Mouse (Mus musculus): ENCODE measurements around the gene Gtdc1. TPM values are rescaled to one million over a fixed set of nuclear protein-coding genes. Genes with fewer than 3 reads are reported as not detected.
"Not testable (repeated sequence)": the region's sequence is repeated elsewhere in the genome, so short reads cannot be mapped to it uniquely, and the experiment has no call there.

Gtdc1 gene
- polyA plus RNA-seq, 1 experiment from 2014 or later, result 13.6 TPM

DNA sequence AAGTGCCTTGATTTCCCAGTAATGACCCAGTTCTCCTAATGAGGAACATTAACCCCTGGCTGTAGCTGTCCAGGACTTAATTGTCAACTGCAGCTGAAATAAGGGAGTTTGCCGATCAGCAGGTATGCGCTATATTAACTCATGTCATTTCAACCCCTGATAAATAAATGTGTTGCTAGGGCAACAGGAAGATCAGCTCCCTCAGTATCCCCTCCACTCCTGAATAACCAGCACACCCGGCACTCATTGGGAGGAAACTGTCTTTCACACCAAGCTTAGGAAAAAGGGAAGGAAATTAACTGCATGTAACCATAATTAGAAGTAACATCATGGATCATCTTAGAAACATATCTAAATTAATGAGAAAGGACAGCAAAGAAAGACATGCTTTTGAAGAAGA is 302.3 kb downstream of the Gtdc1 start:
- H3K4me2 ChIP-seq (replicated peaks; ENCODE audit: low read depth, low read length), result no peak overlapping the region
- H3K9me3 ChIP-seq (ENCODE audit: control insufficient read depth, low read length), result no peaks in the 10 kb centered on the region
- no peak for ATAC-seq (ENCODE audit: low FRiP score, low TSS enrichment)
- H3K36me3 ChIP-seq (ENCODE audit: control insufficient read depth, insufficient read depth, low read length), result no peaks in the 10 kb centered on the region
- H3K4me3 ChIP-seq (ENCODE audit: low read length), result no peak overlapping the region
- no peaks in the 10 kb centered on the region for H3K4me1 ChIP-seq (ENCODE audit: control insufficient read depth, insufficient read depth, low read length)
- no peak overlapping the region for H3K9ac ChIP-seq (ENCODE audit: low read depth, low read length)
- no peak overlapping the region for H3K27ac ChIP-seq (ENCODE audit: low read depth, low read length)
- WGBS, result 80% methylated on average over 3 of the region's 3 CpGs
- no peaks in the 10 kb centered on the region for H3K27me3 ChIP-seq (ENCODE audit: control insufficient read depth, insufficient read depth, low read length)

- no peaks in the 10 kb centered on the region for H3K9me3 ChIP-seq (ENCODE audit: control insufficient read depth, low read length)
- WGBS, result 96% methylated on average over 3 of the region's 3 CpGs
These were observed 305.0 kb downstream of the Gtdc1 start for GRCm38 (mm10) chr2:44622471-44622870.

DNA sequence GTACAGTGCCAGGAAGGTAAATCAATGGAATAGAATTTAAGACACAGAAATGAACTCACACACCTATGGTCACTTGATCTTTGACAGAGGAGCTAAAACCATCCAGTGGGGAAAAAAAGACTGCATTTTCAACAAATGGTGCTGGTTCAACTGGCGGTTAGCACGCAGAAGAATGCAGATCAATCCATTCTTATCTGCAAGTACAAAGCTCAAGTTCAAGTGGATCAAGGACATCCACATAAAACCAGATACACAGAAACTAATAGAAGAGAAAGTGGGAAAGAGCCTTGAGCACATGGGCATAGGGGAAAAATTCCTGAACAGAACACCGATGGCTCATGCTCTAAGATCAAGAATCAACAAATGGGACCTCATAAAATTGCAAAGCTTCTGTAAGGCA is 327.8 kb downstream of the Gtdc1 start:
- not testable (repeated sequence) for H3K4me3 ChIP-seq (ENCODE audit: low read length); H3K4me2 ChIP-seq (replicated peaks; ENCODE audit: low read depth, low read length); H3K4me1 ChIP-seq (ENCODE audit: control insufficient read depth, insufficient read depth, low read length); H3K9me3 ChIP-seq (ENCODE audit: control insufficient read depth, low read length); H3K27ac ChIP-seq (ENCODE audit: low read depth, low read length); H3K27me3 ChIP-seq (ENCODE audit: control insufficient read depth, insufficient read depth, low read length); H3K36me3 ChIP-seq (ENCODE audit: control insufficient read depth, insufficient read depth, low read length); ATAC-seq (ENCODE audit: low FRiP score, low TSS enrichment); H3K9ac ChIP-seq (ENCODE audit: low read depth, low read length)
- WGBS, result 90% methylated on average over 3 of the region's 3 CpGs

More at GRCm38 (mm10) chr2:44622471-44622870, 305.0 kb downstream of the Gtdc1 start:
- H3K4me3 ChIP-seq (ENCODE audit: low read length), result no peak overlapping the region
- no peak overlapping the region for H3K4me2 ChIP-seq (replicated peaks; ENCODE audit: low read depth, low read length)
- no peak overlapping the region for H3K27ac ChIP-seq (ENCODE audit: low read depth, low read length)
- no peak overlapping the region for H3K9ac ChIP-seq (ENCODE audit: low read depth, low read length)
- no peaks in the 10 kb centered on the region for H3K4me1 ChIP-seq (ENCODE audit: control insufficient read depth, insufficient read depth, low read length)
- no peaks in the 10 kb centered on the region for H3K36me3 ChIP-seq (ENCODE audit: control insufficient read depth, insufficient read depth, low read length)
- ATAC-seq (ENCODE audit: low FRiP score, low TSS enrichment), result no peak
- no peaks in the 10 kb centered on the region for H3K27me3 ChIP-seq (ENCODE audit: control insufficient read depth, insufficient read depth, low read length)

- Histone ChIP-seq H3K4me3 (ENCODE audit: low read length) (no peak overlapping the region), H3K9ac (ENCODE audit: low read depth, low read length) (no peak overlapping the region), H3K4me2 (replicated peaks; ENCODE audit: low read depth, low read length) (no peak overlapping the region), H3K9me3 (ENCODE audit: control insufficient read depth, low read length) (no peaks in the 10 kb centered on the region), H3K36me3 (ENCODE audit: control insufficient read depth, insufficient read depth, low read length) (no peaks in the 10 kb centered on the region), H3K4me1 (ENCODE audit: control insufficient read depth, insufficient read depth, low read length) (no peaks in the 10 kb centered on the region), H3K27me3 (ENCODE audit: control insufficient read depth, insufficient read depth, low read length) (no peaks in the 10 kb centered on the region), H3K27ac (ENCODE audit: low read depth, low read length) (no peak overlapping the region)
- WGBS, result 60% methylated on average over 1 of the region's 1 CpGs
- no peak for ATAC-seq (ENCODE audit: low FRiP score, low TSS enrichment)
These were observed 333.2 kb downstream of the Gtdc1 start for GRCm38 (mm10) chr2:44594276-44594675.

DNA sequence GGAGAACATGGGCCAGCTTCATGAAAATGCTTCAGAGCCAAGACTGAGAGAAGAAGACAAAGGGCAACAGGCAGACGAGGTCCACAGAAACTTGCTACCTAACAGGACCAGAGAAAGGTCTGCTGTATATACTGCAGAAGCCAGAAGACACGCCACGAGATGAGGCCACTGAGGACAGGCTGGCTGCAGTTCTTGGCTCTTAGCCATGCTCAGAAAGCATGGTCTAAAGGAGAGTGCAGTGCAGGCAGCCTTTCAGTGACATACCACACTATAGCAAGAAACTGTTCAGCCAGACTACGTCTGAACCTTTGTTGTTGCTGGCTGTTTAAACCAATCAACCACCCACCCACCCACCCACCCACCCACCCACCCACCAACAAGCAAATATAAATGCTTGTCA is 336.6 kb downstream of the Gtdc1 start:
- H3K27me3 ChIP-seq (ENCODE audit: control insufficient read depth, insufficient read depth, low read length), result no peaks in the 10 kb centered on the region
- WGBS, result 61% methylated on average over 4 of the region's 4 CpGs
- ATAC-seq (ENCODE audit: low FRiP score, low TSS enrichment), result no peak
- no peak overlapping the region for H3K27ac ChIP-seq (ENCODE audit: low read depth, low read length)
- no peak overlapping the region for H3K4me2 ChIP-seq (replicated peaks; ENCODE audit: low read depth, low read length)
- H3K4me1 ChIP-seq (ENCODE audit: control insufficient read depth, insufficient read depth, low read length), result no peaks in the 10 kb centered on the region
- no peak overlapping the region for H3K4me3 ChIP-seq (ENCODE audit: low read length)
- H3K9ac ChIP-seq (ENCODE audit: low read depth, low read length), result no peak overlapping the region
- H3K9me3 ChIP-seq (ENCODE audit: control insufficient read depth, low read length), result no peaks in the 10 kb centered on the region
- no peaks in the 10 kb centered on the region for H3K36me3 ChIP-seq (ENCODE audit: control insufficient read depth, insufficient read depth, low read length)

GRCm38 (mm10) chr2:44584061-44584460 is 343.4 kb downstream of the Gtdc1 start:
- Histone ChIP-seq H3K27me3 (ENCODE audit: control insufficient read depth, insufficient read depth, low read length) (no peaks in the 10 kb centered on the region), H3K4me1 (ENCODE audit: control insufficient read depth, insufficient read depth, low read length) (no peaks in the 10 kb centered on the region), H3K9ac (ENCODE audit: low read depth, low read length) (no peak overlapping the region), H3K9me3 (ENCODE audit: control insufficient read depth, low read length) (no peaks in the 10 kb centered on the region), H3K36me3 (ENCODE audit: control insufficient read depth, insufficient read depth, low read length) (no peaks in the 10 kb centered on the region), H3K4me2 (replicated peaks; ENCODE audit: low read depth, low read length) (no peak overlapping the region), H3K27ac (ENCODE audit: low read depth, low read length) (no peak overlapping the region), H3K4me3 (ENCODE audit: low read length) (no peak overlapping the region)
- no peak for ATAC-seq (ENCODE audit: low FRiP score, low TSS enrichment)

GRCm38 (mm10) chr2:44583491-44583890 is 344.0 kb downstream of the Gtdc1 start:
- no peak overlapping the region for H3K27ac ChIP-seq (ENCODE audit: low read depth, low read length)

DNA sequence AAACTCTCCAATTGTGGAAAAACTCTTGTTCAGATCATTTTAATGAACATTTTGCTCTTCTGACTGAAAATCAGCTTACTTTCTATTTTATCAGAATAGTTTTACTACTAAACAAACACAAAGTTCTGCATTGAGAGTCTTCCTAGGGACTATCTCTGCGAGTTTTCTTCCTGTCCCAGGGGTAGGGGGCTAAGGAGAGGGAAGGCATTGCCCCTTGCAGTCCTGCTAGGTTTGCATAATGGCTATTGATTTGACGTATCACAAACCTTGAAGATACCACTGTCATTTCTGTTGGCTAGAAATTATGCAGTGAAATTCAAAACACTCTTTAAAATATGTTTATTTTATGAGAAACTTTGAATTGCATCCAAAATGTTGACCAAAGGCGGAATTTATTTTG is 355.6 kb downstream of the Gtdc1 start:
- Histone ChIP-seq H3K27ac (ENCODE audit: low read depth, low read length) (no peak overlapping the region), H3K4me3 (ENCODE audit: low read length) (no peak overlapping the region), H3K9me3 (ENCODE audit: control insufficient read depth, low read length) (no peaks in the 10 kb centered on the region), H3K36me3 (ENCODE audit: control insufficient read depth, insufficient read depth, low read length) (no peaks in the 10 kb centered on the region), H3K4me2 (replicated peaks; ENCODE audit: low read depth, low read length) (no peak overlapping the region), H3K9ac (ENCODE audit: low read depth, low read length) (no peak overlapping the region), H3K27me3 (ENCODE audit: control insufficient read depth, insufficient read depth, low read length) (no peaks in the 10 kb centered on the region), H3K4me1 (ENCODE audit: control insufficient read depth, insufficient read depth, low read length) (no peaks in the 10 kb centered on the region; the same call in 1 of the 2 replicates)
- no peak for ATAC-seq (ENCODE audit: low FRiP score, low TSS enrichment)
- WGBS, result 65% methylated on average over 3 of the region's 3 CpGs

More at GRCm38 (mm10) chr2:44583491-44583890, 344.0 kb downstream of the Gtdc1 start:
- no peaks in the 10 kb centered on the region for H3K36me3 ChIP-seq (ENCODE audit: control insufficient read depth, insufficient read depth, low read length)
- no peak overlapping the region for H3K9ac ChIP-seq (ENCODE audit: low read depth, low read length)
- no peak overlapping the region for H3K4me3 ChIP-seq (ENCODE audit: low read length)
- ATAC-seq (ENCODE audit: low FRiP score, low TSS enrichment), result no peak
- H3K4me1 ChIP-seq (ENCODE audit: control insufficient read depth, insufficient read depth, low read length), result no peaks in the 10 kb centered on the region
- no peak overlapping the region for H3K4me2 ChIP-seq (replicated peaks; ENCODE audit: low read depth, low read length)
- no peaks in the 10 kb centered on the region for H3K27me3 ChIP-seq (ENCODE audit: control insufficient read depth, insufficient read depth, low read length)
- H3K9me3 ChIP-seq (ENCODE audit: control insufficient read depth, low read length), result no peaks in the 10 kb centered on the region

GRCm38 (mm10) chr2:44571156-44571555 is 356.3 kb downstream of the Gtdc1 start:
- no peaks in the 10 kb centered on the region for H3K36me3 ChIP-seq (ENCODE audit: control insufficient read depth, insufficient read depth, low read length)
- no peaks in the 10 kb centered on the region for H3K9me3 ChIP-seq (ENCODE audit: control insufficient read depth, low read length)
- H3K27ac ChIP-seq (ENCODE audit: low read depth, low read length), result no peak overlapping the region; the same call in 1 of the 2 replicates
- no peak for ATAC-seq (ENCODE audit: low FRiP score, low TSS enrichment)
- no peak overlapping the region for H3K4me3 ChIP-seq (ENCODE audit: low read length)
- WGBS, result 60% methylated on average over 9 of the region's 9 CpGs
- H3K27me3 ChIP-seq (ENCODE audit: control insufficient read depth, insufficient read depth, low read length), result no peaks in the 10 kb centered on the region
- no peak overlapping the region for H3K9ac ChIP-seq (ENCODE audit: low read depth, low read length)
- no peak overlapping the region for H3K4me2 ChIP-seq (replicated peaks; ENCODE audit: low read depth, low read length)
- H3K4me1 ChIP-seq (ENCODE audit: control insufficient read depth, insufficient read depth, low read length), result no peaks in the 10 kb centered on the region; the same call in 1 of the 2 replicates

Measured in kidney, embryonic 14.5 days (tissue).